Comparison of ENCODE assay signal across 17 mouse cellular contexts in the genomic region with DNA sequence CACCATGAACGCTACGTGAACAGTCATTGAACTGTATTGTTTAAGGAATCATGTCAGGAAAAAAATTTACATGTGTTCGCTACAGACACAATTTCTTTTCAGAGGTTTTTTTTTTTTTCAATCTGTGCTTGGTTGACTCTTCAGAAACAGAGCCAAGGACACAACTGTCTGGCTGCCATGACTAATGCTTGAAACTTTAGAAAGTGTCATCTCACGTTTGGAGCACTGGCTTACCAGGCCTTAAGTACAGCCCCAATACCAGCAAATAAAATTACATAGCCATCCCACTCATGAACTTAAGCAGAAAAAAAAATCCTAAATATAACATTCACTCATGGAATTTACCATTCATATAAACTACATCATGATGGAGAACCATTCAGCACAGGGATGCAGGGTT.
"Had no signal": no experiment of that assay in that cellular context is flagged by ENCODE, and none has a peak within 500 bp of the region (broad histone marks: within the 10 kb centered on the region; RNA-seq: fewer than 3 reads in every experiment).

No protein-coding gene starts in this region.

- DNase-seq: gastrocnemius, postnatal 14 days; gastrocnemius, postnatal 36 days; heart, adult 11 months; heart, adult 2 months; heart, postnatal 14 days; heart, postnatal 36 days; kidney, adult 11 months; kidney, adult 2 months; kidney, adult 9 months; kidney, postnatal 14 days; kidney, postnatal 36 days; layer of hippocampus, adult 9-11 months; layer of hippocampus, postnatal 36 days; left cerebral cortex, postnatal 4 days had no signal

- ATAC-seq: hindbrain, postnatal 0 days; intestine, embryonic 16.5 days; liver, embryonic 12.5 days had no signal
